Mouse (Mus musculus): ENCODE results near the gene Olfr1131. TPM values are rescaled to one million over a fixed set of nuclear protein-coding genes. Genes with fewer than 3 reads are reported as not detected.

Gene Olfr1131
- not detected for polyA plus RNA-seq (2014; fragmentation: Illumina TruSeq; extraction: RNeasy Lipid Tissue Mini Kit (QIAGEN cat#74804); ENCODE audit: low read depth, low replicate concordance)

DNA sequence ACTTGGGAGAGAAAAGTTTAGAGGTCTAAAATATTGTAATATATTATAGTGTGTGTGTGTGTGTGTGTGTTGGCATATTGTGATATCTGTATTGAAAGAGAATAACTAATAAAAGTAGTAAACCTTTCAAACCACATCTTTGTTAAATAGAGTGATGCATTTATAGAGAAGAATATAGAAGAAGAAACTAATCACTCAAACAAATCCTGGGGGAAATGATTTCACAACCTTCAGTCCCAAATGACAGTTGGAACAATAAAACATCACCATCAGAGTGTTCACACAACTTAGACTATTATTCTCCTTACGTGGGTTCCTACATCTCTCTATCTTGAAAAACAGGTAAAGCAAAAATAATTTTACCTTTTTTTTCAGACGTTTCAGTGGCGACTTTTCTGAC is at the start of gene Olfr1131:
TSS of gene Olfr1131 (plus strand) at position 301 of the 400 bp plus-strand sequence.

DNA sequence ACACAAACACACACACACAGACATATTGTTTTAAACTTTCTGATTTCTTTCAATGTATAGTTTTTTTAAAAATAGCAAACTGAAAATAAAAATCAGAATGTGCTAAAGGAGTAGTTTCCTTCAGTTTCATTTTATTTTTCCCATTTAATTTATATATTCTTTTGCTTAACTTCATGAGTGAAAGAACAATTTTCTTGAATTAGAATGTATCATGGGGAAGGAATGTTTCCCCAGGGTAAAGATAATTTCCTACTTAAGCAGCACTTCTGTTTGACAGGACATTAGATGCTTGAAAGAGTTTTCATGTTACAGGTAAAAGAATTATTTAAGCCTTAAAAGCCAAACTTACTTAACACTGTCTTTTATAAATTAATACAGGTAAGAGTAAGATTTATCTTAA is 21.0 kb upstream of the Olfr1131 start, which contains the start of gene Olfr1130:
TSS of gene Olfr1130 (plus strand) at position 301 of the 400 bp plus-strand sequence.

DNA sequence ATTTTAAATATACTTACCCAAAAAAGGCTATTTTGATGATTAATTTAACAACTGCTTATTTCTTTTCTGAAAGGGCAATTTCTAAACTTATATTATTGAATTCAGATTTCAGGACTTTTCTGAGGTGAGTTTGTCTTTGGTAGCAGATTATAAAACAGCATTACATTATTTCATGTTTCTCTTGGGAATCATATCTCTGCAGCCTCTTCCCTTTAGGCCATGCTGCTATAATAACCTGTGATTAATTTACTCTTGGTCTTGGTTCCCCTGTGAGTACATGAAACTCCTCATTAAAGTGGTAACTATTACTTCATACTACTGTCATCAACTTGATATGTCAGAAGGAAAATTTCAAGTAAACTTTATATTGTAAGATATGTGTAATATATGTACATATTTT is 10.5 kb downstream of the Olfr1131 start, which contains the start of gene Olfr1132:
TSS of gene Olfr1132 (minus strand) at position 101 of the 400 bp plus-strand sequence.

DNA sequence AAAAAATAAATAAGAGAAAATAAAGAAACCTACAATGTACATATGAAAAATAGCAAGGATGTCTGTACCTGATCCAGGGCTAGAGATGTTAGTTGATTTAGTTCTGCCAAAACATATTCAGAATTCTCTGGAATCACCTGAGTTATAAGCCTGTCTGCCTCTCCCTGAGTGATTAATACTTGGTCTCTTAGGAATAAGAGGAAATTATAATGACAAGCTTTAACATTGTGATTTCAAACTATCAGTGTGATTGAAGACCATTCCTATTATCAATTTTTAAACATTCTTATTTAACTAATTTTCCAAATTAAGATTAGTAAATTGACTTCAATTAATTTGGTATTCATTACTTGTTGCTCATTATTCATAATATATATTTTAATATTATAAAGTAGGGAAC is 20.4 kb downstream of the Olfr1131 start, which contains the start of gene Olfr1133:
TSS of gene Olfr1133 (minus strand) at position 101 of the 400 bp plus-strand sequence.

DNA sequence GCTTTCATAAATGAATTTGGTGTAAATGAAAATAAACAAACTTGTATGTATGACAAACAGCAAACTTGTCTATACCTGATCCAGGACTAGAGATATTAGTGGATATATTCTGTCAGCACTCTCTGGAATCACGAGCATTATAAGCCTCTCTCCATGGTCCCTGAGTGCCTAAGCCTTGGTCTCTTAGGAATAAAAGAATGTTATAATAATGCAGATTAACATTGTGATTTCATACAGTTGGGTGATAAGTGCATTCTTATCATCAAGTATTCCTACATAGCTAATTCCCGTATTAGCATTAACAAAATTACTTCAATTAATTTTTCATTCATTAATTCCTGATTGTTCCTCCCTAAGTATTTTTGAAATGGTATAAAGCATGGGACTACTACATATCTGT is 31.5 kb downstream of the Olfr1131 start, which contains the start of gene Olfr1134:
TSS of gene Olfr1134 (minus strand) at position 101 of the 400 bp plus-strand sequence.

DNA sequence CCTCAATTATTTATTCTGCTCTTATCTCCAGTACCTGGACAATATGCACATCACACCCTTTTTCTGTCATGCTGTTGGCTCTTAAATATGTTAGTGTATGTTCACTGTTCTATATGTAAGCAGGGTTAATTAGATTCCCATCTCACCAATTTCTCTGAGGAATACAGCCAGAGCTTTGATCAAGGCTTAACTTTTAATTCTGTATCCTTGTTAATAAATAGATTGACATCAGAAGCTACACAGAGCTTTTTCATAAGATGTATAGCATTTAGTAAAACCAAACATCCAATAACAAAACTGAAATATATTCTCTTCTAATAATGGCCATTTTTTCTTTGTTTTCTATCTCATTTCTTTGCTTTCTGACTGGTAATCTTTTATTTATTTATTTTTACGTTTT is 46.7 kb downstream of the Olfr1131 start, which contains the start of gene Olfr1135:
TSS of gene Olfr1135 (minus strand) at position 101 of the 400 bp plus-strand sequence.

Other genes starting within 250 kb of the Olfr1131 start
- gene Olfr1122, start 241.3 kb upstream of the Olfr1131 start, polyA plus RNA-seq (2014; fragmentation: Illumina TruSeq; extraction: RNeasy Lipid Tissue Mini Kit (QIAGEN cat#74804); ENCODE audit: low read depth, low replicate concordance): not detected
- gene Olfr1123, start 210.5 kb upstream of the Olfr1131 start, polyA plus RNA-seq (2014; fragmentation: Illumina TruSeq; extraction: RNeasy Lipid Tissue Mini Kit (QIAGEN cat#74804); ENCODE audit: low read depth, low replicate concordance): not detected
- not detected for gene Olfr1124, start 196.8 kb upstream of the Olfr1131 start, polyA plus RNA-seq (2014; fragmentation: Illumina TruSeq; extraction: RNeasy Lipid Tissue Mini Kit (QIAGEN cat#74804); ENCODE audit: low read depth, low replicate concordance)
- not detected for gene Olfr1126, start 173.1 kb upstream of the Olfr1131 start, polyA plus RNA-seq (2014; fragmentation: Illumina TruSeq; extraction: RNeasy Lipid Tissue Mini Kit (QIAGEN cat#74804); ENCODE audit: low read depth, low replicate concordance)
- gene Pramel7, start 130.0 kb upstream of the Olfr1131 start, polyA plus RNA-seq (2014; fragmentation: Illumina TruSeq; extraction: RNeasy Lipid Tissue Mini Kit (QIAGEN cat#74804); ENCODE audit: low read depth, low replicate concordance): not detected
- gene Pramel6, start 120.5 kb upstream of the Olfr1131 start, polyA plus RNA-seq (2014; fragmentation: Illumina TruSeq; extraction: RNeasy Lipid Tissue Mini Kit (QIAGEN cat#74804); ENCODE audit: low read depth, low replicate concordance): not detected
- gene Olfr153, start 95.3 kb upstream of the Olfr1131 start, polyA plus RNA-seq (2014; fragmentation: Illumina TruSeq; extraction: RNeasy Lipid Tissue Mini Kit (QIAGEN cat#74804); ENCODE audit: low read depth, low replicate concordance): not detected
- not detected for gene Olfr1128, start 81.6 kb upstream of the Olfr1131 start, polyA plus RNA-seq (2014; fragmentation: Illumina TruSeq; extraction: RNeasy Lipid Tissue Mini Kit (QIAGEN cat#74804); ENCODE audit: low read depth, low replicate concordance)
- not detected for gene Olfr1129, start 53.2 kb upstream of the Olfr1131 start, polyA plus RNA-seq (2014; fragmentation: Illumina TruSeq; extraction: RNeasy Lipid Tissue Mini Kit (QIAGEN cat#74804); ENCODE audit: low read depth, low replicate concordance)
- not detected for gene Olfr1130, start 20.9 kb upstream of the Olfr1131 start, polyA plus RNA-seq (2014; fragmentation: Illumina TruSeq; extraction: RNeasy Lipid Tissue Mini Kit (QIAGEN cat#74804); ENCODE audit: low read depth, low replicate concordance)
- gene Olfr1132, start 10.4 kb downstream of the Olfr1131 start, polyA plus RNA-seq (2014; fragmentation: Illumina TruSeq; extraction: RNeasy Lipid Tissue Mini Kit (QIAGEN cat#74804); ENCODE audit: low read depth, low replicate concordance): not detected
- gene Olfr1133, start 20.3 kb downstream of the Olfr1131 start, polyA plus RNA-seq (2014; fragmentation: Illumina TruSeq; extraction: RNeasy Lipid Tissue Mini Kit (QIAGEN cat#74804); ENCODE audit: low read depth, low replicate concordance): not detected
- not detected for gene Olfr1134, start 31.4 kb downstream of the Olfr1131 start, polyA plus RNA-seq (2014; fragmentation: Illumina TruSeq; extraction: RNeasy Lipid Tissue Mini Kit (QIAGEN cat#74804); ENCODE audit: low read depth, low replicate concordance)
- not detected for gene Olfr1135, start 46.6 kb downstream of the Olfr1131 start, polyA plus RNA-seq (2014; fragmentation: Illumina TruSeq; extraction: RNeasy Lipid Tissue Mini Kit (QIAGEN cat#74804); ENCODE audit: low read depth, low replicate concordance)
- gene Olfr1136, start 66.8 kb downstream of the Olfr1131 start, polyA plus RNA-seq (2014; fragmentation: Illumina TruSeq; extraction: RNeasy Lipid Tissue Mini Kit (QIAGEN cat#74804); ENCODE audit: low read depth, low replicate concordance): not detected
- gene Olfr1137, start 86.1 kb downstream of the Olfr1131 start, polyA plus RNA-seq (2014; fragmentation: Illumina TruSeq; extraction: RNeasy Lipid Tissue Mini Kit (QIAGEN cat#74804); ENCODE audit: low read depth, low replicate concordance): not detected
- not detected for gene Olfr1138, start 112.9 kb downstream of the Olfr1131 start, polyA plus RNA-seq (2014; fragmentation: Illumina TruSeq; extraction: RNeasy Lipid Tissue Mini Kit (QIAGEN cat#74804); ENCODE audit: low read depth, low replicate concordance)
- not detected for gene Olfr1140, start 116.6 kb downstream of the Olfr1131 start, polyA plus RNA-seq (2014; fragmentation: Illumina TruSeq; extraction: RNeasy Lipid Tissue Mini Kit (QIAGEN cat#74804); ENCODE audit: low read depth, low replicate concordance)
- not detected for gene Olfr1141, start 126.9 kb downstream of the Olfr1131 start, polyA plus RNA-seq (2014; fragmentation: Illumina TruSeq; extraction: RNeasy Lipid Tissue Mini Kit (QIAGEN cat#74804); ENCODE audit: low read depth, low replicate concordance)
- not detected for gene Olfr152, start 152.4 kb downstream of the Olfr1131 start, polyA plus RNA-seq (2014; fragmentation: Illumina TruSeq; extraction: RNeasy Lipid Tissue Mini Kit (QIAGEN cat#74804); ENCODE audit: low read depth, low replicate concordance)
- not detected for gene Olfr1143, start 173.5 kb downstream of the Olfr1131 start, polyA plus RNA-seq (2014; fragmentation: Illumina TruSeq; extraction: RNeasy Lipid Tissue Mini Kit (QIAGEN cat#74804); ENCODE audit: low read depth, low replicate concordance)
- not detected for gene Olfr1145, start 182.7 kb downstream of the Olfr1131 start, polyA plus RNA-seq (2014; fragmentation: Illumina TruSeq; extraction: RNeasy Lipid Tissue Mini Kit (QIAGEN cat#74804); ENCODE audit: low read depth, low replicate concordance)
- not detected for gene Olfr1148, start 203.4 kb downstream of the Olfr1131 start, polyA plus RNA-seq (2014; fragmentation: Illumina TruSeq; extraction: RNeasy Lipid Tissue Mini Kit (QIAGEN cat#74804); ENCODE audit: low read depth, low replicate concordance)
- not detected for gene Olfr1150-ps1, start 216.9 kb downstream of the Olfr1131 start, polyA plus RNA-seq (2014; fragmentation: Illumina TruSeq; extraction: RNeasy Lipid Tissue Mini Kit (QIAGEN cat#74804); ENCODE audit: low read depth, low replicate concordance)
- gene Olfr1151, start 228.8 kb downstream of the Olfr1131 start, polyA plus RNA-seq (2014; fragmentation: Illumina TruSeq; extraction: RNeasy Lipid Tissue Mini Kit (QIAGEN cat#74804); ENCODE audit: low read depth, low replicate concordance): not detected
- gene Olfr1152, start 239.4 kb downstream of the Olfr1131 start, polyA plus RNA-seq (2014; fragmentation: Illumina TruSeq; extraction: RNeasy Lipid Tissue Mini Kit (QIAGEN cat#74804); ENCODE audit: low read depth, low replicate concordance): not detected